Mouse (Mus musculus): ENCODE results near the gene C330021F23Rik. TPM values are rescaled to one million over a fixed set of nuclear protein-coding genes. Genes with fewer than 3 reads are reported as not detected.
"Not testable (repeated sequence)": the region's sequence is repeated elsewhere in the genome, so short reads cannot be mapped to it uniquely, and the experiment has no call there.

Gene C330021F23Rik
- not detected in 2 replicates for total RNA-seq (2017)

DNA sequence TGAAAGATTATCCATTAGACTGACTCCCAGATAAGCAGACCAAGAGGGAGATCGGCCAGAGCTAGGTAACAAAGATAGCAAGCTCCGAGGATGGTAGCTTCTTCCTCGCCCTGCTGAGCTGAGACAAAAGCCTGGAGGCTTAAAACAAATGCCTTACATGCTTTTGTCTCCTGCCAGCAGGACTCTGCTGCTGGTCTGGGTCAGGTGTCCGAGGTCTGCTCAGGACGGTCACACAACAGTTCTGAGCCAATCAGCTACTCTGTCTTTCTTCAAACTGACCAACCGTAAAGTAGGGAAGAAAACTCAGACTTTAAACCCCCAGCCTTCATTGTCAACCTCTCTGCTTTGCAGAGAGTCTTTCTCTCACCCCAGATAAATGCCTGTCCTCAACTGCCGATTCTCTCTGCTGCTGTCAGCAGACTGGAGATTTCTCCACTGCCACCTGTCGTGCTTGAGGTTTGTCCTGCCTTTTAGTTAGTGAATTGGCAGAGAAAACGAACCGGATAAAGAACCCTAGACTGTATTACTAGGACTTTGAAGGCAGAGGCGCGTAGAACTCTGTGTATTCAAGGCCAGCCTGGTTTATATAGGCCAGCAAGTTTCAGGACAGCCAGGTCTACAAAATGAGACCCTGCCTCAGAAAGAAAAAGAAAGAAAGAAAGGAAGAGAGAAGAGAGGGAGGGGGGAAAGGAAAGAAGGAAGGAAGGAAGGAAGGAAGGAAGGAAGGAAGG is at the start of gene C330021F23Rik:
C330021F23Rik (plus strand) TSS at position 350 of the 731 bp plus-strand sequence.
- ATAC-seq (ENCODE audit: extremely low read depth, insufficient number of reproducible peaks, low FRiP score, poor library complexity, severe bottlenecking) = no peak

- 0 out of 2 replicates have a peak, but pooled peaks have one; percentile 6 for ATAC-seq (ENCODE audit: extremely low read depth, insufficient number of reproducible peaks, low FRiP score, poor library complexity, severe bottlenecking)
Observed at GRCm38 (mm10) chr8:3522007-3522697, 45.6 kb upstream of the C330021F23Rik start.

- ATAC-seq (ENCODE audit: extremely low read depth, insufficient number of reproducible peaks, low FRiP score, poor library complexity, severe bottlenecking) = no peak
Observed at GRCm38 (mm10) chr8:3530816-3531215, 37.0 kb upstream of the C330021F23Rik start.

- no peak for ATAC-seq (ENCODE audit: extremely low read depth, insufficient number of reproducible peaks, low FRiP score, poor library complexity, severe bottlenecking)
Observed at GRCm38 (mm10) chr8:3531936-3532335, 35.9 kb upstream of the C330021F23Rik start.

- no peak for ATAC-seq (ENCODE audit: extremely low read depth, insufficient number of reproducible peaks, low FRiP score, poor library complexity, severe bottlenecking)
Observed at GRCm38 (mm10) chr8:3536053-3536841, 31.5 kb upstream of the C330021F23Rik start.

- ATAC-seq (ENCODE audit: extremely low read depth, insufficient number of reproducible peaks, low FRiP score, poor library complexity, severe bottlenecking) = no peak
Observed at GRCm38 (mm10) chr8:3536940-3537339, 30.9 kb upstream of the C330021F23Rik start.

- no peak for ATAC-seq (ENCODE audit: extremely low read depth, insufficient number of reproducible peaks, low FRiP score, poor library complexity, severe bottlenecking)
Observed at GRCm38 (mm10) chr8:3537666-3538065, 30.1 kb upstream of the C330021F23Rik start.

DNA sequence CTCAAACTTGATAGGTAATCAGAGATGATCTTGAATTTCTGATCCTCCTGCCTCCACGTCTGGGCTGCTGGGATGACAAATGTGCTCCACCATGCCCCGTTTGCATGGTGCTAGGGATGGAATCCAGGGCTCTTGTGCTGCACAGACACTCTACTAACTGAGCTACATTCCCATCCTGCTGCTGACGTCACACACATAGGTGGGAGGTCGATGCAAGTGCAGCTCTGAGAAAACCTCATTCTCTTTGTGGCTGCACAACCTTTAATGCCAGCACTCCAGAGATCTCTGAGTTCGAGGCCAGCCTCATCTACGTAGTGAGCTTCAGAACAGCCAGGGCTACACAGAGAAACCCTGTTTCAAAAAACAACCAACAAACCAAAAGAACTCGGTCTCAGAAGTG is 28.6 kb upstream of the C330021F23Rik start:
- ATAC-seq (ENCODE audit: extremely low read depth, insufficient number of reproducible peaks, low FRiP score, poor library complexity, severe bottlenecking) = no peak

- ATAC-seq (ENCODE audit: extremely low read depth, insufficient number of reproducible peaks, low FRiP score, poor library complexity, severe bottlenecking) = no peak
Observed at GRCm38 (mm10) chr8:3540076-3540475, 27.7 kb upstream of the C330021F23Rik start.

DNA sequence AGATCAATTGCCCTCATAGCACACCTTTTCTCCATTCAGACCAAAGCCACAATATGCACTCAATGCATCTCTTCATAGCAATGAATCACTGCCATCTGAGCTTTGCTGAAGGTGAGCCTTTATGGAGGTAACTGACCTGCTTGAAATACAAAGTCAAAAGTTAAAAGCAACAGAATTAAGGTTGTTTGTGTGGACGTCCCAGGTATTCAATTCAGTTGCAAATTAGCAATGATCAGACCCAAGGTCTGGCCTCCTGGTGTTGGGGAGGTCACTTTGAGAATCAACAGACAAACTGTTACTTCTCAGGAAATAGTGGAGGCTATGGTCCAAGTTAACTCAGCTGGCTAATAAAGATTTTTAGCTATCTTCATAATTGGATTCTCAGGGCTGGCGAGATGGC is 21.3 kb upstream of the C330021F23Rik start:
- ATAC-seq (ENCODE audit: extremely low read depth, insufficient number of reproducible peaks, low FRiP score, poor library complexity, severe bottlenecking) = no peak

GRCm38 (mm10) chr8:3552240-3552639 is 15.6 kb upstream of the C330021F23Rik start:
- ATAC-seq (ENCODE audit: extremely low read depth, insufficient number of reproducible peaks, low FRiP score, poor library complexity, severe bottlenecking) = no peak

DNA sequence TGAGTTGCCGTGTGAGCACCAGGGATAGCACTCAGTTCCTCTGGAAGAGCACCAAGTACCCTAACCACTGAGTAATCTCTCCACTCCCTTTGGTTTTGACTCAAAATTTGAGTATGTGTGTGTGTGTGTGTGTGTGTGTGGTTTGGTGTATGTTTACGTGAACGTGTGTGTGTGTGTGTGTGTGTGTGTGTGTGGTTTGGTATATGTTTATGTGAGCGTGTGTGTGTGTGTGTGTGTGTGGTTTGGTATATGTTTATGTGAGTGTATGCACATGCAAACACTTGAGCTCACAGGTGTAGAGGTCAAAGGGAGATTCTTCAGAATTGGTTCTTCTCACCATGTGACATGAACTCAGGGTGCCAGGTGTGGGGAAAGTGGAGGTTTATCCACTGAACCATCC is 11.7 kb upstream of the C330021F23Rik start:
- no peak for ATAC-seq (ENCODE audit: extremely low read depth, insufficient number of reproducible peaks, low FRiP score, poor library complexity, severe bottlenecking)

GRCm38 (mm10) chr8:3568378-3568777 is 588 bp downstream of the C330021F23Rik start:
- ATAC-seq (ENCODE audit: extremely low read depth, insufficient number of reproducible peaks, low FRiP score, poor library complexity, severe bottlenecking) = no peak

DNA sequence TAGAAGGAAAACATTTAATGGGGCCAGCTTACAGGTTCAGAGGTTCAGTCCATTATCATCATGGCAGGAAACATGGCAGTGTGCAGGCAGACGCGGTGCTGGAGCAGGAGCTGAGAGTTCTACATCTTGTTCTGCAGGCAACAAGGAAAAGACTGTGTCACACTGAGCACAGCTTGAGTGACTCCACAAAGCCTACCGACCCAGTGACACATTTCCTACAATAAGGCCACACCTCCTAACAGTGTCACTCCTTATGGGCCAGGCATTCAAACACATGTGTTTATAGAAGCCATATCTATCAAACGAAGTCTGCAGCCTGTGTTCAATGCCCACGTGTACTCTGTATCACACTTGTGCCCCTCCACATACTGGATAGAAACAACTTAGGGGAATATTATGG is 2.0 kb downstream of the C330021F23Rik start:
- no peak for ATAC-seq (ENCODE audit: extremely low read depth, insufficient number of reproducible peaks, low FRiP score, poor library complexity, severe bottlenecking)

- ATAC-seq (ENCODE audit: extremely low read depth, insufficient number of reproducible peaks, low FRiP score, poor library complexity, severe bottlenecking) = no peak
Observed at GRCm38 (mm10) chr8:3574546-3574945, 6.8 kb downstream of the C330021F23Rik start.

DNA sequence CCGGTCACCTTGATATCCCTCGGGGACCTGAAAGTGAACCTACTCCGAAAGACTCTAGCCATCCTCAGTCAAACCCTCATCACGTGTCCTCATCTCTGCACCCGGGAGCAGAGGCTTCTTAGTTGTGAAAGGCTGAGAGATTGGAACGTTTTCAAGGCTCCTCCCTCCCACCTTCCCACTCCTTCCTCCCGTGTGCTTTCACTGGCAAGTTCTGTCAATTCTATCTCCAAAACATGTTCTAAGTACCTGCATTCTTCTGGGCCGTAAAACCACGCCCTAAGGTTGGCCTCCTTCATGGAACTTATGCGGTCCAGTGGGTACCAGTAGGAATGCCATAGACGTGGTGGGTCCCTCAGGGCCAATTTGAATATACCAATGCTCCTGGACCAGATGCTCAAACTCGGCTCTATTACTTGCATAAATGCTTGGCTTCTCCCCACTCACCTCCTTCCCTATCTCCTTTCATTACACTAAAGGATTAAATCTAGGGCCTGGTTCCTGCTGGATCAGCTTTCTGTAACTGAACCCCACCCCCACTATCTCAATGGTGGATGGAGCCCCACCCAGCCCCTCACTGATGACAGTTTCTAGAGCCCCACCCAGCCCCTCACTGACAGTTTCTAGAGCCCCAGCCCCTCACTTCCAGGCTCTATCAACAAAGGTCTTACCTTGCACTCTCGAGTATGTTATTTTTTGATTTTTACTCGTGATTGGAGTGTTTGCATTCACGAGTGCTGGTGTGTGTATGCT is 8.6 kb downstream of the C330021F23Rik start:
- ATAC-seq (ENCODE audit: extremely low read depth, insufficient number of reproducible peaks, low FRiP score, poor library complexity, severe bottlenecking) = no peak

- ATAC-seq (ENCODE audit: extremely low read depth, insufficient number of reproducible peaks, low FRiP score, poor library complexity, severe bottlenecking) = no peak
Observed at GRCm38 (mm10) chr8:3579390-3580364, 11.9 kb downstream of the C330021F23Rik start.

- not testable (repeated sequence) for ATAC-seq (ENCODE audit: extremely low read depth, insufficient number of reproducible peaks, low FRiP score, poor library complexity, severe bottlenecking)
Observed at GRCm38 (mm10) chr8:3581961-3582360, 14.2 kb downstream of the C330021F23Rik start.
